Mouse (Mus musculus) heart, embryonic 12.5 days (tissue): ENCODE measurements around the gene Galnt11. TPM values are rescaled to one million over a fixed set of nuclear protein-coding genes. Genes with fewer than 3 reads are reported as not detected.

Experiments
- polyA plus RNA-seq: library from polyadenylated mRNA; unstranded; fragments of >200 nt; fragmentation: Nextera tagmentation; extraction: Ambion mirVana; gene quantifications from 2 replicates; pipeline ENCODE4 v1.2.1, GENCODE M21; 2016

Galnt11 gene
- polyA plus RNA-seq, 1 experiment from 2014 or later: 39.7 TPM

Other genes starting within 250 kb of the Galnt11 start
- gene Prkag2, start 121.3 kb upstream of the Galnt11 start, polyA plus RNA-seq: 105 and 107 TPM in 2 replicates
- gene Galntl5, start 40.4 kb upstream of the Galnt11 start, polyA plus RNA-seq: not detected in 2 replicates
- not detected in 2 replicates for gene E130116L18Rik, start 1.2 kb downstream of the Galnt11 start, polyA plus RNA-seq